Mouse (Mus musculus) thymus, postnatal 10 days (tissue): ENCODE results near the gene Meis1.

ENCODE experiments used
- DNase-seq, 2 experiments: peaks; one replicate each; pipeline ENCODE4 v3.0.0; 2021; ENCODE audit warnings: low spot score in 2 of 2

The Meis1 gene

GRCm38 (mm10) chr11:18876886-18877625, 141.7 kb downstream of the Meis1 start:
- DNase-seq, result no peak

GRCm38 (mm10) chr11:18875911-18876885, 142.6 kb downstream of the Meis1 start:
- DNase-seq, result no peak

GRCm38 (mm10) chr11:18875001-18875902, 143.5 kb downstream of the Meis1 start:
- DNase-seq, result no peak

- no peak for DNase-seq
These were observed 144.3 kb downstream of the Meis1 start for GRCm38 (mm10) chr11:18874278-18875000.

GRCm38 (mm10) chr11:18873451-18874277, 145.1 kb downstream of the Meis1 start:
- DNase-seq, result no peak

GRCm38 (mm10) chr11:18872793-18873192, 146.0 kb downstream of the Meis1 start:
- DNase-seq, result no peak

GRCm38 (mm10) chr11:18872118-18872751, 146.6 kb downstream of the Meis1 start:
- DNase-seq, result no peak

- DNase-seq, result no peak
These were observed 147.4 kb downstream of the Meis1 start for GRCm38 (mm10) chr11:18871170-18872081.

GRCm38 (mm10) chr11:18870121-18870931, 148.5 kb downstream of the Meis1 start:
- no peak for DNase-seq

- DNase-seq, result no peak
These were observed 149.3 kb downstream of the Meis1 start for GRCm38 (mm10) chr11:18869429-18869969.

GRCm38 (mm10) chr11:18867665-18868064, 151.1 kb downstream of the Meis1 start:
- DNase-seq, result no peak

GRCm38 (mm10) chr11:18866198-18866836, 152.5 kb downstream of the Meis1 start:
- no peak for DNase-seq

GRCm38 (mm10) chr11:18850772-18851171, 168.0 kb downstream of the Meis1 start:
- no peak for DNase-seq

- no peak for DNase-seq
These were observed 171.1 kb downstream of the Meis1 start for GRCm38 (mm10) chr11:18847650-18848049.

- no peak for DNase-seq
These were observed 172.3 kb downstream of the Meis1 start for GRCm38 (mm10) chr11:18846472-18846871.

- DNase-seq, result no peak
These were observed 172.9 kb downstream of the Meis1 start for GRCm38 (mm10) chr11:18845900-18846299.

GRCm38 (mm10) chr11:18845466-18845865, 173.3 kb downstream of the Meis1 start:
- DNase-seq, result no peak
